Mouse (Mus musculus): ENCODE measurements around the gene Rsrp1. TPM values are rescaled to one million over a fixed set of nuclear protein-coding genes. Genes with fewer than 3 reads are reported as not detected.
"Not testable (repeated sequence)": the region's sequence is repeated elsewhere in the genome, so short reads cannot be mapped to it uniquely, and the experiment has no call there.

The Rsrp1 gene
- 478 and 490 TPM in 2 replicates for polyA plus RNA-seq (2016; fragmentation: Nextera tagmentation; extraction: Ambion mirVana)

- H3K36me3 ChIP-seq (replicated peaks) = peaks cover 33% of the 10 kb centered on the region
- ATAC-seq (ENCODE audit: low FRiP score) = peak; percentile 94
- no peaks in the 10 kb centered on the region for H3K9me3 ChIP-seq
- H3K4me1 ChIP-seq = peaks cover 29% of the 10 kb centered on the region
- under 1% methylated on average over 64 of the region's 64 CpGs for WGBS
- H3K9ac ChIP-seq = peak within 1 kb of the TSS; percentile 99
- peak within 1 kb of the TSS; percentile 95 for H3K27ac ChIP-seq
- no peaks in the 10 kb centered on the region for H3K27me3 ChIP-seq
- peak within 1 kb of the TSS; percentile 99 for H3K4me3 ChIP-seq (replicated peaks)
- H3K4me2 ChIP-seq = peak within 1 kb of the TSS; percentile 90
Observed at GRCm38 (mm10) chr4:134923258-134924018, at the start of gene Rsrp1. TSS of gene Rsrp1 (plus strand) at chr4:134923592.

- no peak for ATAC-seq (ENCODE audit: low FRiP score)
- Histone ChIP-seq H3K4me1 (peaks cover 9% of the 10 kb centered on the region), H3K36me3 (replicated peaks) (no peaks in the 10 kb centered on the region), H3K9ac (no peak overlapping the region), H3K9me3 (no peaks in the 10 kb centered on the region), H3K4me3 (replicated peaks) (no peak overlapping the region), H3K27ac (no peak overlapping the region), H3K4me2 (no peak overlapping the region), H3K27me3 (no peaks in the 10 kb centered on the region)
- 80% methylated on average over 9 of the region's 9 CpGs for WGBS
Observed at GRCm38 (mm10) chr4:134876171-134876570, 47.2 kb upstream of the Rsrp1 start.

- Histone ChIP-seq H3K27me3 (peaks cover 4% of the 10 kb centered on the region; the same call in 1 of the 2 replicates), H3K4me3 (replicated peaks) (peak overlapping the region; percentile 34), H3K36me3 (replicated peaks) (no peaks in the 10 kb centered on the region), H3K9me3 (no peaks in the 10 kb centered on the region), H3K9ac (peak overlapping the region; percentile 36), H3K4me1 (peaks cover 9% of the 10 kb centered on the region), H3K27ac (no peak overlapping the region), H3K4me2 (peak overlapping the region; percentile 63)
- WGBS = 3% methylated on average over 17 of the region's 17 CpGs
- ATAC-seq (ENCODE audit: low FRiP score) = no peak
Observed at GRCm38 (mm10) chr4:134879410-134879981, 43.9 kb upstream of the Rsrp1 start.

GRCm38 (mm10) chr4:134880041-134880440 is 43.4 kb upstream of the Rsrp1 start:
- Histone ChIP-seq H3K36me3 (replicated peaks) (no peaks in the 10 kb centered on the region), H3K4me3 (replicated peaks) (peak overlapping the region; percentile 34)

GRCm38 (mm10) chr4:134883266-134883665 is 40.1 kb upstream of the Rsrp1 start:
- Histone ChIP-seq H3K9ac (no peak overlapping the region), H3K4me3 (replicated peaks) (no peak overlapping the region), H3K27ac (no peak overlapping the region), H3K36me3 (replicated peaks) (no peaks in the 10 kb centered on the region), H3K4me2 (no peak overlapping the region), H3K4me1 (peaks cover 9% of the 10 kb centered on the region), H3K27me3 (peaks cover 4% of the 10 kb centered on the region; the same call in 1 of the 2 replicates), H3K9me3 (no peaks in the 10 kb centered on the region)
- WGBS = 33% methylated on average over 7 of the region's 7 CpGs
- no peak for ATAC-seq (ENCODE audit: low FRiP score)

More at GRCm38 (mm10) chr4:134880041-134880440, 43.4 kb upstream of the Rsrp1 start:
- ATAC-seq (ENCODE audit: low FRiP score) = no peak
- H3K9me3 ChIP-seq = no peaks in the 10 kb centered on the region
- peak overlapping the region; percentile 63 for H3K4me2 ChIP-seq
- peaks cover 9% of the 10 kb centered on the region for H3K4me1 ChIP-seq
- peaks cover 4% of the 10 kb centered on the region; the same call in 1 of the 2 replicates for H3K27me3 ChIP-seq
- H3K9ac ChIP-seq = peak overlapping the region; percentile 36; the same call in 1 of the 2 replicates
- 35% methylated on average over 6 of the region's 6 CpGs for WGBS
- H3K27ac ChIP-seq = no peak overlapping the region

GRCm38 (mm10) chr4:134883808-134884207 is 39.6 kb upstream of the Rsrp1 start:
- no peak for ATAC-seq (ENCODE audit: low FRiP score)
- WGBS = 89% methylated on average over 10 of the region's 10 CpGs
- Histone ChIP-seq H3K36me3 (replicated peaks) (no peaks in the 10 kb centered on the region), H3K27ac (no peak overlapping the region), H3K9ac (no peak overlapping the region), H3K4me1 (peaks cover 9% of the 10 kb centered on the region), H3K4me2 (no peak overlapping the region), H3K27me3 (peaks cover 4% of the 10 kb centered on the region; the same call in 1 of the 2 replicates), H3K9me3 (no peaks in the 10 kb centered on the region), H3K4me3 (replicated peaks) (no peak overlapping the region)

GRCm38 (mm10) chr4:134884364-134884763 is 39.0 kb upstream of the Rsrp1 start:
- H3K4me2 ChIP-seq = no peak overlapping the region
- no peaks in the 10 kb centered on the region for H3K36me3 ChIP-seq (replicated peaks)
- H3K9ac ChIP-seq = no peak overlapping the region
- no peak overlapping the region for H3K4me3 ChIP-seq (replicated peaks)
- ATAC-seq (ENCODE audit: low FRiP score) = no peak
- peaks cover 6% of the 10 kb centered on the region for H3K4me1 ChIP-seq
- H3K27me3 ChIP-seq = peaks cover 4% of the 10 kb centered on the region; the same call in 1 of the 2 replicates
- WGBS = 94% methylated on average over 4 of the region's 4 CpGs
- no peaks in the 10 kb centered on the region for H3K9me3 ChIP-seq
- H3K27ac ChIP-seq = no peak overlapping the region

GRCm38 (mm10) chr4:134892096-134892495 is 31.3 kb upstream of the Rsrp1 start:
- H3K27me3 ChIP-seq = no peaks in the 10 kb centered on the region
- H3K9ac ChIP-seq = no peak overlapping the region
- no peak overlapping the region for H3K4me3 ChIP-seq (replicated peaks)
- H3K9me3 ChIP-seq = no peaks in the 10 kb centered on the region
- 81% methylated on average over 6 of the region's 6 CpGs for WGBS
- H3K4me2 ChIP-seq = no peak overlapping the region
- no peak overlapping the region for H3K27ac ChIP-seq
- peaks cover 28% of the 10 kb centered on the region for H3K36me3 ChIP-seq (replicated peaks)
- H3K4me1 ChIP-seq = peaks cover 3% of the 10 kb centered on the region; the same call in 1 of the 2 replicates
- no peak for ATAC-seq (ENCODE audit: low FRiP score)

- Histone ChIP-seq H3K27ac (no peak overlapping the region), H3K4me3 (replicated peaks) (no peak overlapping the region), H3K9me3 (no peaks in the 10 kb centered on the region), H3K4me1 (peaks cover 3% of the 10 kb centered on the region; the same call in 1 of the 2 replicates), H3K27me3 (no peaks in the 10 kb centered on the region), H3K36me3 (replicated peaks) (peaks cover 76% of the 10 kb centered on the region), H3K9ac (no peak overlapping the region), H3K4me2 (no peak overlapping the region)
- whole genome bisulfite sequencing = 92% methylated on average over 6 of the region's 6 CpGs
- no peak for ATAC-seq (ENCODE audit: low FRiP score)
Observed at GRCm38 (mm10) chr4:134897256-134897655, 26.1 kb upstream of the Rsrp1 start.

GRCm38 (mm10) chr4:134901126-134901525 is 22.3 kb upstream of the Rsrp1 start:
- Histone ChIP-seq H3K4me1 (no peaks in the 10 kb centered on the region), H3K9me3 (no peaks in the 10 kb centered on the region), H3K4me3 (replicated peaks) (no peak overlapping the region), H3K4me2 (no peak overlapping the region), H3K27me3 (no peaks in the 10 kb centered on the region), H3K36me3 (replicated peaks) (peaks cover 96% of the 10 kb centered on the region), H3K9ac (no peak overlapping the region), H3K27ac (no peak overlapping the region)
- ATAC-seq (ENCODE audit: low FRiP score) = no peak
- 89% methylated on average over 8 of the region's 8 CpGs for WGBS

GRCm38 (mm10) chr4:134903046-134903445 is 20.3 kb upstream of the Rsrp1 start:
- H3K27ac ChIP-seq = no peak overlapping the region
- no peak overlapping the region for H3K4me2 ChIP-seq
- no peak overlapping the region for H3K4me3 ChIP-seq (replicated peaks)
- H3K36me3 ChIP-seq (replicated peaks) = peaks cover 98% of the 10 kb centered on the region
- no peak for ATAC-seq (ENCODE audit: low FRiP score)
- H3K4me1 ChIP-seq = no peaks in the 10 kb centered on the region
- H3K27me3 ChIP-seq = no peaks in the 10 kb centered on the region
- no peak overlapping the region for H3K9ac ChIP-seq
- WGBS = 77% methylated on average over 7 of the region's 7 CpGs
- no peaks in the 10 kb centered on the region for H3K9me3 ChIP-seq

- not testable (repeated sequence) for H3K27me3 ChIP-seq; ATAC-seq (ENCODE audit: low FRiP score); H3K27ac ChIP-seq; H3K9me3 ChIP-seq; H3K4me3 ChIP-seq (replicated peaks); H3K9ac ChIP-seq; H3K4me2 ChIP-seq
- Histone ChIP-seq H3K36me3 (replicated peaks) (peaks cover 49% of the 10 kb centered on the region), H3K4me1 (peaks cover 16% of the 10 kb centered on the region)
- WGBS = 94% methylated on average over 8 of the region's 8 CpGs
Observed at GRCm38 (mm10) chr4:134911406-134911805, 12.0 kb upstream of the Rsrp1 start.

All from forebrain, embryonic 12.5 days (tissue).